Mouse (Mus musculus) retina, postnatal 1 day (tissue): ENCODE measurements at regions not wholly inside any gene's neighbourhood (a gene's known extent, or its start where the extent isn't known, plus 50 kb on each side); places are given as distances from the start of the nearest gene placed in this dataset.
"Not testable (repeated sequence)": the region's sequence is repeated elsewhere in the genome, so short reads cannot be mapped to it uniquely, and the experiment has no call there.

ENCODE experiments used
- DNase-seq: peaks from one replicate; pipeline ENCODE4 v3.0.0-alpha.2; 2012

DNA sequence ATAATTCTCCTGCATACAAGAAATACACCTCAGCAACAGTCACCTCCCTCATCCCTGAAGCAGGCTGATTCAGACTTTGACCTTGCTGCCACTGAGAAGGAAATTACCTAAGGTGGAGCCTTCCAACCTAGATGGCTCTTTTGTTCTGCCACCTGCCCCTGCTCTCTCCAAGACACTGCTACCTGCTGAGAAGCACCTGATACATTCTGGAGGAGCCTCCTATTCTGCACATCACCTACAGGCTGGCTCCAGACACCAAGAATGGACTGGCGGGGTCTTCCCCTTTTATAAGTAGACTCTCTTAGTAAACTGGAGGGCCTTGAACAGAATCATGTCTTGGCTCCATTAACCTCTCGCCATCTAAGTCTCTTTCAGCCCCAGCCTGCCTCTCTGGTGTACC lies 1149.5 kb upstream of the 2610301B20Rik start:
- DNase-seq = not testable (repeated sequence)

- DNase-seq = no peak
Measured at GRCm38 (mm10) chr4:9737691-9738090, 1136.6 kb upstream of the 2610301B20Rik start.

DNA sequence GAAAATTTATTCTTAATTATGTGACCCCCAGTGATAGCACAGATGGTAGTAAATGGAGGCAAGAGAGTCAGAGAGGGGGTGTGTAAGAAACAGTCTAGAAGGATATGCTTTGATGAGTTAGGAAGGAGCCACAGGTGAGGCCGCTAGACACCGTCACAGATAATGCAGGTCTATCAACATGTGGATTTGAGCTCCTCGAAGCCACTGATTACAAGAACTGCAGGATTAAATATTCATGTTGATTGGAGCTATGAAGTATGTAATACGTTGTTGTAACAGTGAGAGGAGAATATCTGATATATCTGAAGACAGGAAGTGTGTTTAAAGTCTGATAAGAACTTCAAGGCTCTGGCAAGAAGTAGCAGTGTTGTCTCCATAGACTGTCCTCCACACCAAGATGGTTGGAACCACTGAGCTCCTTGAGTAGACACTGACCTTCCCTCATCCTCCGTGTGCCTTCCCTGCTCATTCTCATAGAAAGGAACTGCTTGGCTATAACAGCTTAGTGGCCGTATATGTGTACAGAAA lies 1126.8 kb upstream of the 2610301B20Rik start:
- no peak for DNase-seq

DNA sequence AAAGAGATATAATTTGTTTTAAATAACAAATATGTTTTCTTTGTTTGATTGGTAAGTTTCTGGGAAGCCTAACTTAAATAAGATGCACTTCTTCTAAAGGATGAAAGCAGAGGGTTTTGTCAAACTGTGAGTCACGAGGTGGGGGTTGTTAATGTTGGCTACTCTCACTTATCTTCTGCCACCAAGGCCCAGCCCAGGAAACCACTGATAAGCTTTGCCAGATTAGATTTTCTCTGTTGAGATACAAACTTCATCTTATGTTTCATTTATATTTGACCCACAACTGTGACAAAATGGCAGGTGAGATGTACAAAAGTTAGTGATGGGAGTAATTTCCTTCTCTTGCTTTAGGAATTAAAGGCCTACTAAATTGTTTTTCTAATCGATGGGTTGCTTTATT lies 1126.2 kb upstream of the 2610301B20Rik start:
- no peak for DNase-seq

- no peak for DNase-seq
Measured at GRCm38 (mm10) chr4:9749877-9750276, 1124.4 kb upstream of the 2610301B20Rik start.

- no peak for DNase-seq
Measured at GRCm38 (mm10) chr4:9750404-9750803, 1123.9 kb upstream of the 2610301B20Rik start.

DNA sequence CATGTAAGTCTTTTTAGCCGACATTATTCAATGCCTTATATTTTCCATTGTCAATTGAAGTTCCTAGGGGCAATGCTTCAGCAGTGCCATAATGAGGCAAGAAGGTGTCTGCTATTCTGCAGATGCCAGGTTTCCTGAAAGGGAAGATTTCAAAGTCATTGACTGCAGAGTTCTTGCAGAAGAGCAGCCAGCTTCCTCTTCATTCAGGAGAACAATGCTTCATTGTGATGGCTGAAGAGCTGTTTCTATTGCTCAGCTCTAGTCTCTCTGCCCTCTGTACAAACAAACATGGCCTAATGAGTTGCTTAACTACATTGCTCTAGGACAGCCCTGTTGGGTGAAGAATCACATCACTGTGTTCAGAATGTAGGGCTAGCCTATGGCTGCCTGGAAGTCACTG lies 1111.0 kb upstream of the 2610301B20Rik start:
- peak; percentile 91 for DNase-seq

DNA sequence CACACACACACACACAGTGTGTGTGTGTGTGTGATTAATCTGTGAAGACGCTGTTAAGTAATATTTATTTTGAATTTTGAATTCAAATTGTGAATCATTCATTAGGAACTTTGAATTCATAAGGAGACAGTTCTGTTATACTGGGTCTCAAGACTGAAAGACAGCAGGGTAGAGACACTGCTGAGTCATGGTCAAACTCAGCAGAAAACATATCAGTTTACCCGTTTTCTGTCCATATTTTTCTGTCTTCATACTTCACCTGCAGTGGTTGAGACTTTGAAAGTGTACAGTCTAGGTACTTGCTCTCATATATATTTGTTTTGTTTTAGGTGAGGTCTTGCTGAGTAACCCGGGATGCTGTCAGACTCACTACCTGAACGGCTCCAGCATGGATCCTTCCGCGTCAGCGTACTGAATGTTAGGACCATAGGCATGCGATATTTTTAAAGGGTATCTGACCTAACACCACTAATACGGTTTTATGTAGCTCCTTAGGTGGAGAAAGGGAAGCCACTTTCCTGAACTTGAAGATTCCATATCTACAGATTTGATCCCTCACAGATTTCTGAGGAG lies 1104.6 kb upstream of the 2610301B20Rik start:
- DNase-seq = peak; percentile 49

- peak; percentile 80 for DNase-seq
Measured at GRCm38 (mm10) chr4:9770372-9771102, 1103.8 kb upstream of the 2610301B20Rik start.

GRCm38 (mm10) chr4:9771103-9771474 lies 1103.2 kb upstream of the 2610301B20Rik start:
- DNase-seq = peak; percentile 75

GRCm38 (mm10) chr4:9778391-9778790 lies 1095.9 kb upstream of the 2610301B20Rik start:
- DNase-seq = no peak

DNA sequence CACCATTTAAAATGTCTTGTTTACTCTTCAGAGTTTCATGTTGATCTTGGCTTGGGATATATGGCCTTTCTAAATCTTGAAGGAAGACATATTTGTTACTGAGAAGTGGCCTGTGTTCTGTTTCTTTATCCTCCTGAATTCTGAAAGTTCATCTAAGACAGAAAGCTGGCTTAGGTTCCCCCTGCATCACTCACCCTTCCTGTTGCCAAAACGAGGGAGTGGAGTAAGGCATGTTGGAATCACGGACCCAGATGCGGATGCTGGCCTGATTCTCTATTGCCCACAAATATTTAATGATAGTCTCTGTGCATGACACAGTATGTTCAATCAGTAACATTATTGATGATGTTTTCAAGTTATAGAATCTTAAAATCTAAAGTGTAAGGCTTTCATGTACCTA lies 1094.7 kb upstream of the 2610301B20Rik start:
- no peak for DNase-seq

- peak; percentile 78 for DNase-seq
Measured at GRCm38 (mm10) chr4:9780179-9780578, 1094.1 kb upstream of the 2610301B20Rik start.

GRCm38 (mm10) chr4:9781318-9781717 lies 1093.0 kb upstream of the 2610301B20Rik start:
- no peak for DNase-seq

DNA sequence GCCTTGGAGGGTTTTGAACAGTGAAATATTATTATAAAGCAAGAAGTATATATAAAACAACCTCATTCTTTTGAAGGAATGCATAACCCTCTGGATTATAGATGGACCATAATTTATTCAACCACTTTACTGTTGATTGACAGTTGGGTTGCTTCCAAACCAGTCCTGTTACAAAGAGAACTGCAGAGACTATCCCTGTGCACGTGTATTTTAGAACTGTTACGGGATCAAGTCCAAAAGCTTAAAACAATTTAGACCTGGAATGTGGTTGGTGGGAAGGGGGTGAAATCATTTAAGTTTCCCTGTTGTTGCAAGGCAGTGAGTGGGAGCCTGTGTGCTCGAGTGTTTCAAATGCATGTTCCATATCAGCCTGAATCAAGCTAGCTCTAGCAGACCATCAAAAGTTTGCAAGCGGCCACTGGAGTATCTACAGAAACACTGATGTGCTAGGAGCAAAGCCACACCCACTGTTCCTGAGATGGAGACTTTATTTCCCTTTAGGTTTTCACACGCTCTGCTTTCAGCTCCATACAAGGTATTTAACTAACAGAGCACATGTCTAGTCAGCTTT lies 1086.4 kb upstream of the 2610301B20Rik start:
- no peak for DNase-seq

GRCm38 (mm10) chr4:9790478-9790877 lies 1083.8 kb upstream of the 2610301B20Rik start:
- DNase-seq = no peak
